Mouse (Mus musculus): ENCODE measurements at regions not wholly inside any gene's neighbourhood (a gene's known extent, or its start where the extent isn't known, plus 50 kb on each side); places are given as distances from the start of the nearest gene placed in this dataset.

DNA sequence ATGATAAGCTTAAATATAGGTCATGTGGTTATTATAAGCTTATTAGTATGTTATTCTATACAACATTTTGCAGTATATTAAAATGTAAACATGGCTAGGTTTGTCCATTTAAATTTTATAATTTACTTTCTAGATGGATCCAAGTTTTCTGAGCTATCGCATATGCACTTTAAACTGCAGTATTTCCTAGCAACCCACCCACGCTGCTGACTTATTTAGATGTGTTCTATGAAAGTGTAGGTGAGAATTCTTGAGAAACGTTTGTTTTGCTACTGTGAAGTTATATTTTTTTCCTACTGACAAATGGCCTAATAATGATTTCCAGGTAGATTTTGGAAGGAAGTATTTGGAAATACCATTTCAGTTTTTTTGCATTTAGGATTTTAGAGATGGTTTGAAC, 308.0 kb downstream of the Gbe1 start:
- DNase-seq (ENCODE audit: low spot score in 2 of 2), result peak in 1 of 2 experiments; percentile 38

- DNase-seq (ENCODE audit: low spot score in 2 of 2), result no peak
These were observed 330.0 kb downstream of the Gbe1 start for GRCm38 (mm10) chr16:70643630-70644264.

DNA sequence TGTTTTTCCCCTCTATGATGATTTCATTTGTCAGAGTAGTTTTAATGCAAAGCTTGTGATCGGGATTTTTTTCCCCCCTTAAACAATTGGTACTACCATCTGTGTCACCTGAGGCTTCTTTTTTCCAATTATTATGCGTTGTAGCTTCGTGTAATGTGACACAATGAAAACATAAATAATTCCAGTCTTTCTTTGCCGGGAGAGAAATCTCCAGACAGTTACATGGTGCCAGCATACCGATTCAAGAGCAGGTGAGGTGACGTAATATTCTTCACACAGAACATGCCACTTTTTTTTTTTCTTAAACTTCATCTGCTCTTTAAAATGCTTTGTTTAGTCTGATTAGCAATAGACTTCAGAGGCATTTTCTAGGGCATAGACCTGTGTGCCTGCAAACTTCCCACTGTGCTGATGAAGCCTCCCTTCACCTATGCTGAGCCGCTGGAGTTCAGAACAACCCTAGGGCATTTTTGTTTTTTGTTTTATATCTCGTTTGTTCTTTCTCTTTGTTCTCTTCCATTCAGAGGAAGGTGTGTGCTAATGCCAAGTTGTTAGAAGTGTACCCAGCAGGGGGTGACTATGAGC, 331.0 kb downstream of the Gbe1 start:
- no peak for DNase-seq (ENCODE audit: low spot score in 2 of 2)

- DNase-seq (ENCODE audit: low spot score in 2 of 2), result no peak
These were observed 340.8 kb downstream of the Gbe1 start for GRCm38 (mm10) chr16:70654429-70655081.

GRCm38 (mm10) chr16:70689826-70690225, 376.1 kb downstream of the Gbe1 start:
- no peak for DNase-seq (ENCODE audit: low spot score in 2 of 2)

GRCm38 (mm10) chr16:70724722-70725284, 411.1 kb downstream of the Gbe1 start:
- no peak for DNase-seq (ENCODE audit: low spot score in 2 of 2)

DNA sequence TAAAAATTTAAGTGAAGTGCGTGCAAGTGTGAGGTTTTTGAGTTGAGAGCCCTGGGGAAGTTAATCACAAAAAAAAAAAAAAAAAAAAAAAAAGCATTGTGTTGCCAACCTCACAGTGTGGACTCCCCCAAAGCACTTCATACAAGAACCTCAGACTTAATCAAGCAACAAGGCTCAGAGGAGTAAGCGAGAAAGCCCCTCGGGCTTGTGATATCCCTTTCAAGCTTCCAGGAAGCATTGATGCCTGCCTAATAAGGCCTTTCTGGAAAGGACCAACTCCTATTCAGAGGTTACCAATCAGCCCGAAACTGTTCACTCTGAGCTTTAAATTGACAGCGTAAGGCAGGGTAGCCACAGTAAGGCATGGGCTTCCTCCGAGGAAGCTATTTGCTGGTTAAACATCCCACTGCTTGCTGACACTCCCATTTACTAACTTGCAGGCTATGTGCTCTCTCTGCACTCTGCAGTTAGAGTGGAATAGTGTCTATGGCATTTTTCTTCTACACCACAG, 411.6 kb downstream of the Gbe1 start:
- no peak for DNase-seq (ENCODE audit: low spot score in 2 of 2)

DNA sequence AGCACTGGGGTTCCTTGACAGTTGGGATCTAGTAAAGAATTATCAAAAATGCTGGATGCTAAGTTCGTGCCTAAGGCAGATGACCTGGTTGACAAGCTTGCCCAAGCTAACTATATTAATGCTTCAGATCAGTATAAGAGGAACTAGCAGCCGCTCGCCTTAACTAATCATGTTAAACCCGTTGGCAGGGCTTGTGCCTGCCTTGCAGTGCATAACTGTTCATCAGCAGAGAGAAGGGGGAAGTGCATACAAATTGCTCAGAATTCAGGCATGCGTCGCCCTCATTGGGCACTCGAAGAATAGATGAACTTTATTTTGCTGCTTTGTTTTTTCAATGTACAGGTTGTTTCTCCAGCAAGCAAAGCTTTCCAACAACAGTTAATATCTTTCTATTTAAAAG, 419.3 kb downstream of the Gbe1 start:
- DNase-seq (ENCODE audit: low spot score in 2 of 2), result no peak

- DNase-seq (ENCODE audit: low spot score in 2 of 2), result peak; percentile 6 to 16
These were observed 426.3 kb downstream of the Gbe1 start for GRCm38 (mm10) chr16:70740046-70740445.

GRCm38 (mm10) chr16:70754228-70754627, 440.5 kb downstream of the Gbe1 start:
- no peak for DNase-seq (ENCODE audit: low spot score in 2 of 2)

GRCm38 (mm10) chr16:70798061-70798460, 484.3 kb downstream of the Gbe1 start:
- DNase-seq (ENCODE audit: low spot score in 2 of 2), result no peak

DNA sequence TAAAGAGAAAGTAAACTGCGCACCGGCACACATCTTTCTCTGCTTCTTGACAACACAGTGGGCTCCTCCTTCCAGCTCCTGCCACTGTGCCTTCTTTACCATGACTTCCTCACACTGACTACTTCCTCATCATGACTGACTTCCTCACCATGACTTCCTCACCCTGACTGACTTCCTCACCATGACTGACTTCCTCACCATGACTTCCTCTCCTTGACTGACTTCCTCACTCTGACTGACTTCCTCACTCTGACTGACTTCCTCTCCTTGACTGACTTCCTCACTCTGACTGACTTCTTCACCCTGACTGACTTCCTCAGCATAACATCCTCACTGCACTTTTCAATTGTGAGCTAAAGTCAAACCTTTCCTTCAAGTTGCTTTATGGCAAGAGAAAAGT, 489.8 kb downstream of the Gbe1 start:
- DNase-seq (ENCODE audit: low spot score in 2 of 2), result no peak

- DNase-seq (ENCODE audit: low spot score in 2 of 2), result no peak
These were observed 512.2 kb downstream of the Gbe1 start for GRCm38 (mm10) chr16:70825910-70826309.

DNA sequence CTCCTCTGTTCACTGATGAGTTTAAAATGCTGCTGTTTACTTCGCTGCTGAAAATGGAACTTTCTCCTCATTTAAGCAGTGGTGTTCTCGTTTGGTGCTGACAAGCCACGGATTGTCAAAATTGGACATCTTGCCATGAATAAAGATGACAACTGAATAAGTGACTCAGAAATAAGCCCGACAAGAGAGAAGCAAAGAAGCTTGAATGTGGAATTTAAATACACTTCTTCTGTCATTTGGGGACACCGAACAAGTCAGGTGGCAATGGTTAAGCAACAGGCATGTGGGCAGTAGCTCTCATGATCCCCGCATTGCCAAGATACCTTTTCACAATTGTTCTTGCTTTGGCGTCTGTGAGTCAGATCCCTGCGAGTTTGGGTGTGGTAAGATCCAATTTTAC, 521.3 kb downstream of the Gbe1 start:
- DNase-seq (ENCODE audit: low spot score in 2 of 2), result peak; percentile 13 to 48

DNA sequence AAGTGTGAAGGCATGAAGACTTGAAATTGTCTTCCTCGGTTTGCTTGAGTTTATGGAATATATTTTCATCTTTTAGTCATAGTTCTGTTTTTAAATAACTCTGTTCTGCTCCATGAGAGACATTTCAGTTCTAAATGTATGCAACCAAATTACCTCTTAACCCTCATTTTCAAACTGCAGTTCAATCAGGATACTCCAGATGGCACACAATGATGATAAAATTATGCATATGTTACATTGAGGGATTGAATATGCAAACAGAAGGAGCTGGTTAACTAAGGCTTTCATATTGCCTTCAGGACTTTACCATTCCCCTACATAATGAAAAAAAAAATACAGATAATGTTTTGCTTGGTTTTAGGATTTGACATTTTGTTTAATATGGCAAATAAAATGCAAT, 524.4 kb downstream of the Gbe1 start:
- no peak for DNase-seq (ENCODE audit: low spot score in 2 of 2)

- peak; percentile 38 to 55 for DNase-seq (ENCODE audit: low spot score in 2 of 2)
These were observed 554.5 kb downstream of the Gbe1 start for GRCm38 (mm10) chr16:70868241-70868640.

GRCm38 (mm10) chr16:70869205-70869604, 555.5 kb downstream of the Gbe1 start:
- no peak for DNase-seq (ENCODE audit: low spot score in 2 of 2)

GRCm38 (mm10) chr16:70874080-70874479, 560.3 kb downstream of the Gbe1 start:
- DNase-seq (ENCODE audit: low spot score in 2 of 2), result peak in 1 of 2 experiments; percentile 16

DNA sequence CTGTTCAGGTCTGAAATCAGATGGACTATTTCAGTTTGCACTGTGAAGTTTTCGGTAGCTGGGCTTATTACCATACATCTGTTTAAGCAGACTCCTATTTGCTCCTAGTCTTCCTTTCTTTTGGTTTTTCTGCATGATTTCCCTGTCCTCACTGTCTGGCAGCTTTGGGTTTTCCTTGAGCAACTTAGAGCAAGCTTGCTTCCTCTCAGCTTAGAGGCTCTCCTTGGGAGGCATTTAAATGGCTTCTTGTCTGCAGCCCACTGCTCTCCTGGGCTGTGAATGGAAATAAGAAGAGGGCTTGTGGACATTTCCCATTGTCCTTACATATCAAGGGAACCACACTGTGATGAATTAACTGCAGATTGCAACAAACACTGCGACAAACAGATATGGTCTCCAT, 566.9 kb downstream of the Gbe1 start:
- DNase-seq (ENCODE audit: low spot score in 2 of 2), result peak in 1 of 2 experiments; percentile 27

- peak; percentile 32 to 59 for DNase-seq (ENCODE audit: low spot score in 2 of 2)
These were observed 567.5 kb downstream of the Gbe1 start for GRCm38 (mm10) chr16:70881098-70881850.

DNA sequence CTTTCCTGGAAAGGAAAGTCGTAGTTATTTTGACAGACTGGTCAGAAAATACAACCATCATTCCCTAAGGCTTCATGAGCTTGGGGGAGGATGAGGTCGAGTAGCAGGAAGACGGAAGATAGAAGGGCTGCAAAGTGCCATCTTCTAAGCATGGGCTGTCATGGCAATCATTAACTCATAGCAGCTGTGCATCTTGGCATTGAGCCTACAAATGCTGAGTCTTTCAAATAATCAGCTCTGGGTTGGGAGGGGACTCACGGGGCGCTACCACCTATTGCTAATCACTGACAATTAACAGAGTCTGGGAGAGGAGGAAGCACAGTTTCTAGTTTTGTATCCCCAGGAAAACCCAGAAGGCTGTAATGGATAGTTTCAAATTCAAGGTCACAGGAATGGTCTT, 586.3 kb downstream of the Gbe1 start:
- DNase-seq (ENCODE audit: low spot score in 2 of 2), result no peak

DNA sequence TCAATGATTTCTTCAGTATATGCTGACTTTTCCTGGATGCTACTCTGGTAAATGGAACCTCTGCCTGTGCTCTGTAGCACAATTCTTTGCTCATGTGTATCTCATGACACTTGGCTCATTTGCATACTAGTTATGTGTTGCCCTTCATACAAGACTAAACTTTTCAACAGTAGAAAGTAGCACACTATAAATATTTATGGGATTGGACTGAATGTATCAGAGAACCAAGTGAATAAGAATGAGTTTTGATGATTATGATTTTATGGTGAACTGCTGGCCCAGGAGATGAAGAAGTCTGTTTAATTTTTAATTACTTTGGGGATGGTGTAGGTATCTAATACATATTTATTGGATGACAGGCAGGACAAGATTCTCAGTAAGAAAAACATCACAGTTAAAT, 606.3 kb downstream of the Gbe1 start:
- DNase-seq (ENCODE audit: low spot score in 2 of 2), result no peak
